Mouse (Mus musculus) lung, adult 2 months (tissue): ENCODE results near the gene Zfp663. TPM values are rescaled to one million over a fixed set of nuclear protein-coding genes. Genes with fewer than 3 reads are reported as not detected.

ENCODE experiments used
- DNase-seq: peaks from one replicate; pipeline ENCODE4 v3.0.0; 2022
- H3K4me1 ChIP-seq: fragments of 200-500 bp; 2 replicates; pipeline ENCODE4 v1.6.1; 2011; ENCODE audit warnings: low read length; ENCODE audit not compliant: control insufficient read depth, insufficient read depth
- H3K4me3 ChIP-seq: fragments of 200-500 bp; replicated peaks from 2 replicates; pipeline ENCODE3; 2011; ENCODE audit warnings: low read depth, mild to moderate bottlenecking, control low read depth, low read length; ENCODE audit errors: extremely low read depth
- CTCF ChIP-seq: fragments of 200-500 bp; IDR thresholded peaks from 2 replicates; pipeline ENCODE4 v1.5.1; 2011; ENCODE audit warnings: mild to moderate bottlenecking, low read length, control low read depth; ENCODE audit not compliant: insufficient read depth
- POLR2A ChIP-seq: fragments of 200-500 bp; IDR thresholded peaks from 2 replicates; pipeline ENCODE4 v1.6.1; 2011; ENCODE audit warnings: low read depth, mild to moderate bottlenecking, control low read depth, low read length, borderline replicate concordance; ENCODE audit errors: extremely low read depth
- WGBS: fragments of 180-500 bp; shearing (Covaris S2); methylation state at CpG from one replicate; pipeline ENCODE4 v1.1.7; 2018; 5-methylcytosine and 5-hydroxymethylcytosine counted together
- polyA plus RNA-seq: library from polyadenylated mRNA; depleted of rRNA; stranded (reverse); fragments of >200 nt; gene quantifications from 2 replicates; pipeline ENCODE4 v1.2.3, GENCODE M21; 2012

Gene Zfp663
- polyA plus RNA-seq, 1 experiment = 1.3 TPM

DNA sequence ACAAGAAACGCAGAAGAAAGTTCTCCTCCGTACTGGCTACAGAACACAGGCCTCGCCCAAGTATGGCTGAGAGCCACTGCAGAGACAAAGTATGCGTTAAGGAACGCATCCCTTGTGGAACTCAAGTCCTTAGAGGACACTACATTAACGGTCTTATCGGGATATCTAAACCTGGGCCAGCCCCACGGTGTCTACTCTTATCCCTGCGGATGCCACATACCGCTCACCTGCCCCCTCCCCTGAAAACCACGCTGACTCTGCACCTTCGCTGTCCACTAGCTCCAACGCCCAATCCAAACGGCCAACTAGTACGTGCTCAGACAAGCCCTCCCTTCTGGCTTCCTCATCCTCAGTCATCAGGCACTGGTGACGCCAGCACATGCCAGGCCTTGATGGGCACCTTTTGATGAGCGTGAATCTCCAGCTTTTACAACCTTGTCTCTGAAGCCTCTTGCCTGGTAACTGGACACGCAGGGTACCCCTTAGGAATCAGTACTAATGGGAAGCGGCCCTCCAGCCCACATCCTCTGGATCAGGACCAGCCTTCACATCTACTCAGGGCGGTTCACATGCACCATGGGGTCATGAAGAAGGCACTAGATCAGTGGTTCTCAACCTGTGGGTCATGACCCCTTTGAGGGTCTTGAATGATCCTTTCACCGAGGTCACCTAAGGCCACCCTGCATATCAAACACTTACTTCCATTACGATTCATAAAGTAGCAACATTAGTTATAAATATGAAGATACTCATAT lies 46.4 kb downstream of the Zfp663 start:
- TF ChIP-seq CTCF = no peak
- no peak for TF ChIP-seq POLR2A
- Histone ChIP-seq H3K4me1 (peaks cover 64% of the 10 kb centered on the region), H3K4me3 (no peak overlapping the region)
- WGBS = 63% methylated on average over 22 of the region's 22 CpGs
- no peak for DNase-seq

DNA sequence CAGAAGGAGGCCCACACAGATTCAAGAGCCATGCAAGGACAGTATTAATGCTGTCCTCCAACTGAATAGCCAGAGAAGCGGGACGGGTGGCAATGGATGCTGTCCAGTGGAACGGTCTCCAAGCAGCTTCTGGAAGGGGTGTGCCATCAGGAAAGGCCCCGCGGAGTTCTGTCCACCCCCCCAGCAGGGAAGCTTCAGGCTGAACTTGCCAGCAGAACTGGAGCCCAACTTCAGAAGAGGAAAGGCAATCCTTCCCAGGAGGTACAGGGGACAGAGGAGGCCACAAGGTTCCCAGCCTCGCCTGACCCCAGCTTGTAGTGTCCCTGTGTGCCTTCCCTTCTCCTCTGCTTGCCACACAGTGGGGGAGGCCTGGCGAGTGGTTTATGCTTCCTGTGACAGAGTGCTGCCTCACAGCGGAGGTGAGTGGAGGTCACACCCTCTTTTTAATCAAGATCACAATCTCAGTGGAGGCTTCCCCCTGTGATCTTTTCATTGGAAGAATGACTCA lies 47.1 kb downstream of the Zfp663 start:
- no peak for DNase-seq

DNA sequence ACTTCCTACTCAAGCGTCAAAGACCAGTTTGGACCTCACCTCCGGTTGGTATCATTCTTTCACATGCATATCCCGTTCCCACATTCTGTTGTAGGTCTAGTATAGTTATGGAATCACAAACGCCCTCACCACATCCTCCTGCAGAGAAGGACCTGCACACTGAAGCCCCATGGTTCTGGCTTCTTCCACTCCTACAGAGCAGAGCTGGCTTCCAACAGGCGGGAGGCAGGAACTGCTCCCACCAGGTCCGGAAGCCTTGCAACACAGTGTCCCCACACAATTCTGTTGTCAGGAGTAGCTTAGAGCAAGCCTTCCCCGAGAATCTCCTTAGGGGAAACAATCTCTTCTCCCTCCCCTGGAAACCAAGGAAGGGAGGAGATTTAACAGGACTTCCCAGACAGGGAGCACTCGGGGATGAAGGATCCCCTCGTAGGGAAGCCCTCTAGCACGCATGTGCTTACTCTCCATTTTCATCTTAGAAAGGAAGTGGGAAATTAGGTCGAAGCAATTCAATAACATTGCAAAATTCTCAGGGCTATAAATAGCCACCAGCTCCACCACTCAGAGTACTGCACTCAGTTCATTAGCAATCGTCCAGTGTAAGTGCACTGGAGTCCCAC lies 47.9 kb downstream of the Zfp663 start:
- peak overlapping the region; percentile 4 for H3K4me3 ChIP-seq
- peak; percentile 44 for DNase-seq
- H3K4me1 ChIP-seq = peaks cover 67% of the 10 kb centered on the region
- WGBS = 11% methylated on average over 12 of the region's 12 CpGs
- no peak; the same call in 1 of the 2 replicates for TF ChIP-seq POLR2A
- TF ChIP-seq CTCF = 0 out of 2 replicates have a peak, but pooled peaks have one; percentile 10

More for the DNA sequence above, 47.1 kb downstream of the Zfp663 start:
- H3K4me3 ChIP-seq = no peak overlapping the region
- 12% methylated on average over 8 of the region's 8 CpGs for WGBS
- peaks cover 67% of the 10 kb centered on the region for H3K4me1 ChIP-seq
- no peak for TF ChIP-seq POLR2A
- 0 out of 2 replicates have a peak, but pooled peaks have one; percentile 18 for TF ChIP-seq CTCF

DNA sequence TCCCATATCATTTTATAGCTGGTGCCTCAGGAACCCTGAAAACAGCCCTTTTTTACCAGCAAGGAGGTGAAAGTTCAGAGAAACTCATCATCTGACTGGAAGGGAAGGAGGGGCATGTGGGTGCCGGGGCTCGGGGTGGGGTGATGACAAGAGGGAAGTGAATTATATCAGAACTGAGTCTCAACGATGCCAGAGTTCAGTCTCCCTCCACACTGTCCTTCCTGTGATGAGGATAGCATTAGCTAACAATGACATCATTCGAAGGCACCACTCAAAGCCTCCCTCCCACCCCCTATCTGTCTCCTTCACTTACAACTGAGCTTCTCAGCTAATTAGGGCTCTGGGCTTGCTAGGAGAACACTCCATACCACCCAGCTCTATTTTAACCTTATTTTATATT lies 49.0 kb downstream of the Zfp663 start:
- no peak overlapping the region for H3K4me3 ChIP-seq
- TF ChIP-seq POLR2A (no peak), CTCF (no peak)
- WGBS = 21% methylated on average over 4 of the region's 4 CpGs
- peaks cover 62% of the 10 kb centered on the region for H3K4me1 ChIP-seq
- no peak for DNase-seq

DNA sequence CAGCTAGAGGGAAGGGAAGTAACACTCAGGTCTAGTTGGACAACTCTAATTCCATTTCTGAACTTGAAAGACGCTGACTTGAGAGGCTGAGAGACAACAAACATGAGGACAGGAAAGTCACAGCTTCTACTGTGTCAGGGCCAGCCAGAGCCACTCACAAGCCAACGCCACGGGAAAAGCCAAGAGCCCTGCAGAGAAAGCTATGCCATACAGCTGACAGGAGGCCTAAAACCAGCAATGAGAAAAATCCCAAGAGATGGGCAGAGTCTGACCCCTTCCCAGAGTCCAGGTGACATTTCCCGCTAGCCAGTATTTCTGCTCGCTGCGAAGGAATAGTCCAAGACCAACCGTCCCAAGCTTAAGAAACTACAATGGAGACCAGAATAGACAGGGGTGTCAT lies 49.6 kb downstream of the Zfp663 start:
- Histone ChIP-seq H3K4me1 (peaks cover 58% of the 10 kb centered on the region), H3K4me3 (no peak overlapping the region)
- no peak for DNase-seq
- TF ChIP-seq CTCF (no peak), POLR2A (no peak)
- WGBS = 63% methylated on average over 7 of the region's 7 CpGs

DNA sequence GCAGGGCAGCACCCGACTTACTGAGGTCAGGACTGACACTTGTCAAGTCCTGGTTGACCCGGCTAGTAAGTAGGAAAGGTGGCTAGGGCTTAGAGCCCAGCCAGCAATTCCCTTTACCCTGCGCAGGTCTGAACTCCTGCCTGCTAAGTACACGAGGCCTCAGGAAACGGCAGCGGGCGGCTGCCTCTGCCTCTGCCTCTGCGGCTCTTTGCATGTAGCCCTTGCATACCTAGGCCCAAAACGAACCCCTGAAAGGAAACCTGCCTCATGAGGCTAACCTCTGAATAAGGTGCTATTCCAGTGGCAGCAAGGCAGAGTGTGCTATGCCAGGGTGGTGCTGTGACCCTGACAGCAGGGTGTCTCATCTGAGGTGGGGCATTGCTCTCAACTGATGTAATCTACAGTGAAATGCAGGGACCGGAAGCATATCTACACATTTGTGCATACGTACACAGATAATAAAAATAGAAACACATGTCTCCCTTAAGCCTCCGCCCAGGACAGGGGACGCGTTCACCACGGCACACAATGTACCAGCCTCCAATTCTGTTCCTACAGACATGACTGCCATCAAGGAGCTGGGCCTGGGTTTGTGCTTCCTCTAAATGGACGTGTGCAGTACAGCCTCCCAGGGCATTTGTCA lies 50.8 kb downstream of the Zfp663 start:
- Histone ChIP-seq H3K4me3 (no peak overlapping the region), H3K4me1 (peaks cover 51% of the 10 kb centered on the region)
- DNase-seq = no peak
- 41% methylated on average over 16 of the region's 16 CpGs for WGBS
- no peak for TF ChIP-seq CTCF
- no peak for TF ChIP-seq POLR2A

DNA sequence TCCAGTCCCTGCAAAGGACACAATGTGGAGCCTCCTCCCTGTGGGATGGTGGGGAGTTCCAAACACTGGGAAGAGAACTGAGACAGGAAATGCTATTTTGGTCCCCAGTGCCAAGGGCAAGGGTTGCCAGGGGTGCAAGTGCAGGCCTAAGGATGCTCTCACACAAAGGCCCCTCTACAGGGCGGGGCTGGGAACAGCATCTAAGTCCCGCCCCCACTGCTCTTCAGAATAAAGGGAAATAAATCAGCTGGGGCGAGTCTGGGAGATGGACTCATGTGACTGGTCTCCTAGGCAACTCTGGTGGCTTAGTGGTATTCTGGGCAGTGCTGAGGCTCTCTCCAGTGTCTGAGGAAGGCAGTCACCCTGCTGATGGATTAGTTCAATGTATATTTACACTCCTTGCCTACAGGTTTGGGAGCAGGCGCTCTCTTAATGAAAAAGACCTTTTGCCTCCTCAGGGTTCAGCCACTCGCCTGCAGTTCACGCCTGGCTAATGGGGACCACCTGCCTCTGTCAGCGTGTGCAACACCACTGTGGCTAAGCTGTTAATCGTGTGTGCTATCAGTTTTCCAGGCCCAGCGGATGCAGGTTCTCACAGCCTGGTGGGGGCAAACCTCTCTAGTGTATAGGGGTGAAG lies 51.6 kb downstream of the Zfp663 start:
- Histone ChIP-seq H3K4me1 (peaks cover 46% of the 10 kb centered on the region), H3K4me3 (no peak overlapping the region)
- DNase-seq = peak; percentile 44
- TF ChIP-seq POLR2A = no peak
- TF ChIP-seq CTCF = no peak
- 32% methylated on average over 9 of the region's 9 CpGs for WGBS

DNA sequence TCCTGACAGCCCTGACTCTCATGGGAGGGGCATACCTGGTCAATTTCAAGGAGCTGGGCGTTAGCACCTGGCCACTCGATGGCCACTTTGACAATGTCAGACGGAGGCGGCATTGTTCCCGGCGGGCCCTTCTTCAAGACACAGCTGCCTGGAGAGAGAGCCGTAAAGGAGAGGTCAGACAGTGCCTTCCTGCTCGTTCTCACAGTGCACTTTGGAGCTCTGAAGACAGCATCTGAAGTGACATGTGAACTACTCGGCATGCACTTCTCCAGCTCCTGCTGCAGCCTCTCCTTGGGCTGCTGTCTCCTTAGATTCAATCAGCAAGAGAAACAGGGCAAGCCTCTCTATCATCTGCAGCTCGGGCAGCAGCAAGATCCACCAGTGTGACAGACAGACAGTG lies 52.3 kb downstream of the Zfp663 start:
- H3K4me3 ChIP-seq = no peak overlapping the region
- no peak for DNase-seq
- TF ChIP-seq POLR2A (no peak), CTCF (no peak)
- peaks cover 39% of the 10 kb centered on the region for H3K4me1 ChIP-seq
- WGBS = 62% methylated on average over 10 of the region's 10 CpGs

DNA sequence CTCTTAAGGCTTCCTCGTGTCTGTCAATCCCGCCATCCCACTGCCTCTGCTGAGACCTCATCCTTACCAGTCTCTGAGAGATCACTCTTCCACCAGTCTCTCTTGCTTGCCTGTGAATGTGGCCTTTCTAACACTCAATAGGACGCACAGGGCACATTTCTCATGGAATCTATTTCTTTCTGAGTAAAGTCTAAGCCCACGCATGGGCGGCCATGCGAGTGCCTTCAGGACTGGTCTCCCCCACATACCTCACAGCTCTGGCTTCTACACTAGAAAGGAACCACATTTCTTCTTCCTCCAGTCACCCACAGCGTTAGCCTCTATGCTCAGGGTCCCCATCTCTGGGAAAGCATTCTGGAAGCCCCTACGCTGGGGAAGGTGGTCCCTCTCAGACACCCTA lies 54.3 kb downstream of the Zfp663 start:
- no peak for DNase-seq
- peaks cover 22% of the 10 kb centered on the region for H3K4me1 ChIP-seq
- TF ChIP-seq POLR2A (no peak), CTCF (no peak)
- H3K4me3 ChIP-seq = no peak overlapping the region
- WGBS = 88% methylated on average over 8 of the region's 8 CpGs
